Mouse (Mus musculus): Measurements from ENCODE around the gene Gng12.

GRCm38 (mm10) chr6:67030846-67031245 lies 134.6 kb downstream of the Gng12 start:
- TF ChIP-seq CTCF (IDR thresholded peaks at IDR 0.05; ENCODE audit: control insufficient read depth, insufficient read depth, low read length), result no peak
- no peak for TF ChIP-seq POLR2A (IDR thresholded peaks at IDR 0.05; ENCODE audit: borderline replicate concordance, control insufficient read depth, low read depth, low read length)

Data from bone marrow, adult 2 months (tissue).